Mouse (Mus musculus): ENCODE data around the gene Dnaja3. TPM values are rescaled to one million over a fixed set of nuclear protein-coding genes. Genes with fewer than 3 reads are reported as not detected.

The Dnaja3 gene
- polyA plus RNA-seq, 2 experiments: 18.8 to 34.1 TPM

DNA sequence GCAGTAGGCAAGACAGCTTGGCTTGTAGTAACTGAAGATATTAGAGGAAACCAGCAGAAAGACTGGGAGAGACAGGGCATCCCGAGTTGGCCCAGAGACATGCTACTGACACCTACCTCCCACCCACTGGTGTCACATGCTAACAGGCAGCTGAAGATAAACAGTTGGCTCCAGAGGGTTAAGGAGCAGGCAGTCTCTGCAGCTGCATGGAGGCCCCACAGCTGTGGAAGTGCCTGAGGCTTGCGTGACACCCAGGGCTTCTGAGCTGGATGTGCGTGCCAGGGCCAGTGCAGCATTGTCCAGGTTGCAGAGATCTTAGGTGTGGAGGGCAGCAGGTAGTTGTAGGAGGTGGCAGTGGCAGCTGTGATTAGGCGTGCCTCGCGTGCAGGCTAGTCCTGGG, 12.7 kb upstream of the Dnaja3 start:
- WGBS (ENCODE audit: insufficient replicate concordance): 70% methylated on average over 6 of the region's 6 CpGs
- peaks cover 14 to 18% of the 10 kb centered on the region in 2 experiments for H3K4me1 ChIP-seq (replicated peaks; ENCODE audit: control insufficient read depth in 2 of 2, insufficient read depth in 2 of 2, low read length in 1 of 2)
- no peak for DNase-seq (ENCODE audit: low read depth in 3 of 3, low spot score in 3 of 3)
- no peak overlapping the region for H3K9ac ChIP-seq (replicated peaks)
- TF ChIP-seq EP300 (IDR thresholded peaks at IDR 0.05; ENCODE audit: low read depth) (no peak), CTCF (IDR thresholded peaks at IDR 0.05; ENCODE audit: low read depth) (no peak)
- no peak overlapping the region for H3K4me3 ChIP-seq (ENCODE audit: insufficient read depth in 1 of 2, low read depth in 2 of 2, low read length in 2 of 2)
- H3K4me2 ChIP-seq (ENCODE audit: low read depth): no peak overlapping the region
- H3K9me3 ChIP-seq (ENCODE audit: control insufficient read depth, low read length): no peaks in the 10 kb centered on the region
- H3K27ac ChIP-seq: no peak overlapping the region
- no peaks in the 10 kb centered on the region for H3K36me3 ChIP-seq (replicated peaks; ENCODE audit: control insufficient read depth, insufficient read depth, low read depth)
- H3K27me3 ChIP-seq (ENCODE audit: control insufficient read depth, insufficient read depth, low read length): no peaks in the 10 kb centered on the region
- no peak for ATAC-seq (ENCODE audit: insufficient read depth)

DNA sequence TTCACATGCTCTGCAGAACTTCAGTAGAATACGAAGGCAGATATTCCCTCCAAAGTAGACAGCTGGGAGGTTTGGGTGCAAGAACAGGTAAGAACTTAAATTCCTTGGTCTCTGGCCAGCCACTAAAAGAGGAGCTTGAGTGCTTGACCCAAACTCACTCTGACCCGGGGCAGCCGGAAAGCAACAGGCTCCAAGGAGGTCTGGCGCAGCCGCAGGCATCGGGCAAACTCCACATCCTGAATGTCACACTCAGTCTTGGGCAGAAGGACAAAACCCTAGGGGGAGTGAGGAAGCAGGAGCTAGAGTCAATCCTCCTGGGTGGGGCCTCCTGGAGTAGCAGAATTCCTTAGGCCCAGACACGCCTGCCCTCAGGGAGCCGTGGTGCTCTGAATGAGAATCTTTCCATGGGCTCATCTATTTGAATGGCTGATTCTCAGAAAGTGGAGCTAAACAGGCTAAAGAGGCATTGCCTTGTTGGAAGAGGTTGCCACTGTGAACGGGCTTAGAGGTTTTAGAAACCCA, 10.8 kb upstream of the Dnaja3 start:
- WGBS (ENCODE audit: insufficient replicate concordance): 85% methylated on average over 9 of the region's 9 CpGs
- no peaks in the 10 kb centered on the region for H3K36me3 ChIP-seq (replicated peaks; ENCODE audit: control insufficient read depth, insufficient read depth, low read depth)
- no peak overlapping the region for H3K9ac ChIP-seq (replicated peaks)
- H3K4me1 ChIP-seq (replicated peaks; ENCODE audit: control insufficient read depth in 2 of 2, insufficient read depth in 2 of 2, low read length in 1 of 2): peaks cover 4% of the 10 kb centered on the region in 2 experiments
- H3K27ac ChIP-seq: no peak overlapping the region
- TF ChIP-seq EP300 (IDR thresholded peaks at IDR 0.05; ENCODE audit: low read depth): no peak
- no peak for TF ChIP-seq CTCF (IDR thresholded peaks at IDR 0.05; ENCODE audit: low read depth)
- H3K4me3 ChIP-seq (ENCODE audit: insufficient read depth in 1 of 2, low read depth in 2 of 2, low read length in 2 of 2): no peak overlapping the region
- no peaks in the 10 kb centered on the region for H3K27me3 ChIP-seq (ENCODE audit: control insufficient read depth, insufficient read depth, low read length)
- DNase-seq (ENCODE audit: low read depth in 3 of 3, low spot score in 3 of 3) (no peak), ATAC-seq (ENCODE audit: insufficient read depth) (no peak)
- no peak overlapping the region for H3K4me2 ChIP-seq (ENCODE audit: low read depth)
- H3K9me3 ChIP-seq (ENCODE audit: control insufficient read depth, low read length): no peaks in the 10 kb centered on the region

DNA sequence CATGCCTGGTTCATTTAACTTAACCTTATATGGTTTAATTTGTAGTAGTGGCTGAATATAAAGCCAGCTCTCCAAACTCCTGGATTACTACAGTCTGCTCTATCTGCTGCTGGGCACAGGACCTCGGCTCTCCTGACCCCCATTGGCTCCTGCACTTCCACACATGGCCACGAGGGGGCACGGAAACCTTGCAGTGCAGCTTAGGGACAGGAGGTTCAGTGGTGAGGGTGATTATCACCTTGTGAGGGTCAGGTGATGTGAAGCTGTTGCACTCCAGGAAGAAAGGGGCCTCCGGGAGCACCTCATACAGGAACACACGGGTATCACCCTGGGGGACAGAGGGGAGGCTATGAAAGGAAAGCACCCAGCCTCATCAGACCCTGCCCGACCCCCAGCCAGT, 9.8 kb upstream of the Dnaja3 start:
- Histone ChIP-seq H3K4me2 (ENCODE audit: low read depth) (no peak overlapping the region), H3K27ac (no peak overlapping the region), H3K9me3 (ENCODE audit: control insufficient read depth, low read length) (no peaks in the 10 kb centered on the region), H3K36me3 (replicated peaks; ENCODE audit: control insufficient read depth, insufficient read depth, low read depth) (no peaks in the 10 kb centered on the region), H3K4me3 (ENCODE audit: insufficient read depth in 1 of 2, low read depth in 2 of 2, low read length in 2 of 2) (no peak overlapping the region), H3K9ac (replicated peaks) (no peak overlapping the region), H3K4me1 (replicated peaks; ENCODE audit: control insufficient read depth in 2 of 2, insufficient read depth in 2 of 2, low read length in 1 of 2) (peaks cover 2% of the 10 kb centered on the region in 2 experiments; a peak in 2 of 4 replicates), H3K27me3 (ENCODE audit: control insufficient read depth, insufficient read depth, low read length) (no peaks in the 10 kb centered on the region)
- TF ChIP-seq EP300 (IDR thresholded peaks at IDR 0.05; ENCODE audit: low read depth) (no peak), CTCF (IDR thresholded peaks at IDR 0.05; ENCODE audit: low read depth) (peak; percentile 100)
- 18% methylated on average over 6 of the region's 6 CpGs for WGBS (ENCODE audit: insufficient replicate concordance)
- DNase-seq (ENCODE audit: low read depth in 3 of 3, low spot score in 3 of 3) (peak in 2 of 3 experiments; percentile 48 to 53), ATAC-seq (ENCODE audit: insufficient read depth) (0 out of 2 replicates have a peak, but pooled peaks have one; percentile 46)

DNA sequence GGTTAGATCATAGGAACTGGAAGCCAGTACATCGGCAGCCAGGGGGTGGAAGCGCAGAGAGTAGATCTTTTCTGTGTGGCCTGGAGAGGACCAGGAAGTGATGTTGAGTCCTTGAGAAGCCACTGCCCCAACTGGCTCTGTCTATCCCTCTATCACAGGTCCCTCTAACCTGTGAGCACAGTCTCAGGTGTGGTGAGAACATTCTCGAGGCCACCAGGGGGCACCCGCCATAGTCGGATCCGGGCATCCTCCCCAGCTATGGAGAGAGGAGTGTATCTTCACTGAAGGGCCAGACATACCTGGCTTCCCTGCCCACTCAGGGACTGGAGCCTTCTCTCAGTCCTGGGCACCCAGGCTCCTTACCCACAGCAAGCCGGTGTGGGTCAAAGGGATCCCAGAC, 7.7 kb upstream of the Dnaja3 start:
- DNase-seq (ENCODE audit: low read depth in 3 of 3, low spot score in 3 of 3) (no peak), ATAC-seq (ENCODE audit: insufficient read depth) (no peak)
- WGBS (ENCODE audit: insufficient replicate concordance): 50% methylated on average over 7 of the region's 7 CpGs
- Histone ChIP-seq H3K4me3 (ENCODE audit: insufficient read depth in 1 of 2, low read depth in 2 of 2, low read length in 2 of 2) (no peak overlapping the region), H3K4me2 (ENCODE audit: low read depth) (no peak overlapping the region), H3K27me3 (ENCODE audit: control insufficient read depth, insufficient read depth, low read length) (no peaks in the 10 kb centered on the region), H3K9me3 (ENCODE audit: control insufficient read depth, low read length) (no peaks in the 10 kb centered on the region), H3K4me1 (replicated peaks; ENCODE audit: control insufficient read depth in 2 of 2, insufficient read depth in 2 of 2, low read length in 1 of 2) (peaks cover 4 to 7% of the 10 kb centered on the region in 2 experiments), H3K9ac (replicated peaks) (no peak overlapping the region), H3K27ac (no peak overlapping the region), H3K36me3 (replicated peaks; ENCODE audit: control insufficient read depth, insufficient read depth, low read depth) (no peaks in the 10 kb centered on the region)
- TF ChIP-seq CTCF (IDR thresholded peaks at IDR 0.05; ENCODE audit: low read depth) (peak; percentile 68), EP300 (IDR thresholded peaks at IDR 0.05; ENCODE audit: low read depth) (no peak)

DNA sequence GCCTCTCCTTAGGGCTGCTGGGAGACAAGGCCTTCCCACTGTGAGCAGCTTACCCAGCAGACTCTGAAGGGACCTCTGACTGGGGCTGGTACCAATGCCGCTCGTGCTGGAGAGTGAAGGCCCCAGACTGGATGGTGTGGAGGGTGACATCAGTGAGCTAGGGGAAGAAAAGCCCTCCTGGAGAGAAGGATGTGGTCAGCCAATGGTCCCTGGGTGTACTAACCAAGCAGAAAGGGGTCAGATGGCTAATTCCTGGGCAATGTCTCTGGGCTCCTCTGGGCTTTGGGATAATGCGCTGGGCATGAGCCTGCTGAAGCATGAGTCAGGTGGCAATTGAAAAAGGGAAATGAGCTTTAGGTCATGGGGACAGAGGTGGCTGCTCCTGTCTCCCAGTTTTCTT, 6.1 kb upstream of the Dnaja3 start:
- 89% methylated on average over 3 of the region's 3 CpGs for WGBS (ENCODE audit: insufficient replicate concordance)
- Histone ChIP-seq H3K9ac (replicated peaks) (no peak overlapping the region), H3K4me1 (replicated peaks; ENCODE audit: control insufficient read depth in 2 of 2, insufficient read depth in 2 of 2, low read length in 1 of 2) (peaks cover 4 to 7% of the 10 kb centered on the region in 2 experiments), H3K36me3 (replicated peaks; ENCODE audit: control insufficient read depth, insufficient read depth, low read depth) (no peaks in the 10 kb centered on the region), H3K27me3 (ENCODE audit: control insufficient read depth, insufficient read depth, low read length) (no peaks in the 10 kb centered on the region), H3K27ac (no peak overlapping the region), H3K4me3 (ENCODE audit: insufficient read depth in 1 of 2, low read depth in 2 of 2, low read length in 2 of 2) (no peak overlapping the region), H3K4me2 (ENCODE audit: low read depth) (no peak overlapping the region), H3K9me3 (ENCODE audit: control insufficient read depth, low read length) (no peaks in the 10 kb centered on the region)
- ATAC-seq (ENCODE audit: insufficient read depth) (no peak), DNase-seq (ENCODE audit: low read depth in 3 of 3, low spot score in 3 of 3) (no peak)
- no peak for TF ChIP-seq CTCF (IDR thresholded peaks at IDR 0.05; ENCODE audit: low read depth)
- no peak for TF ChIP-seq EP300 (IDR thresholded peaks at IDR 0.05; ENCODE audit: low read depth)
